Mouse (Mus musculus): ENCODE measurements around the gene Pcnx.
A peak's percentile ranks its signal among the peaks of the same experiment; 100 is the strongest.

Pcnx gene

DNA sequence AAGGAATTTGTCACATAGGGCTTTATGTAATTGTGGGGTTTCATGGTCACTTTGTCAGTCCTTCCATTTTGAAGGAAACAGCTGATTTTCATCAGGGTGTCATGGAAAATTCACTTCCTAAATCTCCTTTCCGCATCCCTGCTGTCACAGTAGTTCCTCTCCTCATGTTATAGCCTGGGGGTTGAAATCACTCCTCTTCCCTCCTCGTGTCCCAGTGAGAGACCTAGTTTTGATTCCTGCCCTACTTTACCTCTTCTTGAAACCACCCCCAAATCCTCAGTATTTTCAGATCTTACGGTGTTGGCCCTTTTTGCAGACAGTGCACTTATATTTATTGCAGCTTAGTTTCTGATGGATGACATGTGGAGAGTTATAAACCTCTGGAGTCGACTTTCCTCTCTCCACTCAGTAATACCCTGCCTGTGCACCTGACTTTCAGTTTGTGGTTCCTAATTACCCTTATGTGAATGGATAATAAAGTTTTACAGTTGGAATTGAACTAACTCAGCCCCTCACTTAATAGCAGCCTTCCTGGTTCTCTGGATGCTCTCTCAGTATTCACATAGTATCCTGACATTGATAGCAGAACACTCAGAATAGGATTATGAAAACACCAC lies 48.0 kb downstream of the Pcnx start:
- no peak for DNase-seq

DNA sequence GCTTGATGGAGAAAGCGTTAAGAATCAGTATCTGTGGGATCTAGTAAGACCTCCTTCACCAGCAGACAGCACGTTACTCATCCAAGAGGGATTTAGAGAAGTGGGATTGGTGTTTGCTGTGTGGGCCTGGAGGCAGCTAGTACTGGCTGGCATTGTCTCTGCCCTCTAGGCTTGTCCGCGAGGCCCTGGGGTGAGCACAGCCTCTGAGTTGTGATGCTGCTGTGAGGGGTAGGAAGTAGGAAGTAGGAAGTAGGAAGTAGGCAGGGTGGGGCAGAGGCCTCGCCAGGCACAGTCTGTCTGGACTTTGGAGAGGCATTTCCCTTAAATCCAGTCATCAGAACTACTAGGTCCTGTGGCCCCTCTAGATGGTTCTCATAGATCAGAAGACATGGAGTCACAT lies 50.6 kb downstream of the Pcnx start:
- no peak for DNase-seq

DNA sequence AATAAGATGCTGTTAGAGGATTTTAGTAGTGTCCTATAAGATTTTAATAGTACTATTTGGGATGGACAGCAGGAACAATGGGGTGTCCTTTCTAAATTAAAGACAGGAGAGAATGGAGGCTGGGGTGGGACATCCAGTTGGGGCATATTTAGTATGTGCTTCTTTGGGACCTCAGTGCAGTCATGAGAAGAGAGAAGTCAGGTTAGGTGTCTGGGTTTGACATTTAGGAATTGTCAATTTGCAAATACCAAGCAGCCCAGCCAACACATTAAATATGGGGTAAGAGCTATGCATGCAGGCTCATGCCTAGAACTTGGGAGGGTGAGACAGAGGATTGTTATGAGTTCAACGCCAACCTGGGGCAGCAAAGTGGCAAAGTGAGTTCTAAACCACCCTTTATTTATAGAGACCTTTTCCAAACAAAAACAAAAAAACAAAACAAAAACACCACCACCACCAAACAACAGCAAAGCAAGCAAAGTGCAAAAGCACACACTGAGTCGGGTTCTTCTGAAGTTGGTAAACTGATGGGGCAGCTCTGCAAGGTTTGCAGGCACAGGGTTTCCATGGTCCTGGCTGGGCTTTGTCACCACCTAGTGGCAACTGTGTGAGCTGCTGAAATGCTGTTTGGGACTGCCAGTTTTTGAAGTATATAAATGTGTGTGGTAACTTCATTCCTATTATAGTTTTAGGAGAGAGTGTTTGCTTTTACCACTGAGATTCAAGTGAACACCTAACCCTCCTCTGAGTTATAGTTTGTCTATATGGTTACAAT lies 55.5 kb downstream of the Pcnx start:
- DNase-seq = peak; percentile 76 to 81

DNA sequence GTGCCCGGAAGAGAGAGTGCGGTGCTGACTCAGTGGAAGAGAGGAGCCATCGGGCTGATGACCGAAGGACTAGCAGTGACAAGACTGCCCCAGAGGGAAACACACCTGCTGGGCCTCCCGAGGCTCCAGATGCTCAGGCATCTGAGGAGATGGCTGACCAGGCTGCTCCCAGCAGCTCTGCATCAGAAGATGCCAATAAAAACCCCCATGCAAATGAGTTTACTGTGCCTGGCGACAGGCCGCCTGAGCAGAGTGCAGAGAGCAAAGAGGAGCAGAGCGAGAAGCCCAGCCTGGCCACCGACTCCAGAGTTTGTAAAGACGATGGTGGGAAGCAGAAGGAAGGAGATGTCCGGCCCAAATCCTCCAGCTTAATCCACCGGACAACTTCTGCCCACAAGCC lies 58.5 kb downstream of the Pcnx start:
- DNase-seq = no peak

DNA sequence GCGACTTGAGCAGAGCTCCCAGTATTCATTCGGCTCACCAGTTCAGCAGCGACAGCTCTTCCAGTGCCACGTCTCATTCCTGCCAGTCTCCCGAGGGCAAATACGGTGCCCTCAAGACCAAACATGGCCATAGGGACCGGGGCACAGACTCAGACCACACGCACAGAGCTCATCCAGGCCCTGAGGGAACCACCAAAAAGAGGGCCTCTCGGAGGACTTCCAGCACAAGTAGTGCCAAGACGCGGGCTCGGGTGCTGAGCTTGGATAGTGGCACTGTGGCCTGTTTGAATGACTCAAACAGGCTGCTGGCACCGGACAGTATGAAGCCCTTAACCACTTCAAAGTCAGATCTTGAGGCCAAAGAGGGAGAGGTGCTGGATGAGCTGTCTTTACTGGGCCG lies 59.1 kb downstream of the Pcnx start:
- no peak for DNase-seq

DNA sequence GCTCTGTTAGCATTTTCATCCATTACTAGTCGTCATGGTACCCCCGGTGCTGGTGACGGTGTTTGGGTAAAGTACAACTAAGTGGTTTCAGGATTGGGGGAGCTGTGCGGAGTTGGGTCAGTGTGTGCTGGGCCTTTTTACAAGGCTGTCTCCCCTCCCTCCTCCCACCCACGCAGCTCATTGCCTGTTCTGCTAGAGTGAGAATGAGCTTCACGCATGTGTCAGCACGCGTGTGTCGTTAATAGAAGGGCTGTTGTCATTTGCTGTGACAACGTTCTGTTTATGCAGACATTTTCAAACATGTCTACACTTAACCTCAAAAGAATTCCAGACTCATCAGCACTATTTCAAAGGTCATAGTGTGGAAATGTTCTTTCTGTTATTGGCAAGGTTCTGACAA lies 60.2 kb downstream of the Pcnx start:
- no peak for DNase-seq

DNA sequence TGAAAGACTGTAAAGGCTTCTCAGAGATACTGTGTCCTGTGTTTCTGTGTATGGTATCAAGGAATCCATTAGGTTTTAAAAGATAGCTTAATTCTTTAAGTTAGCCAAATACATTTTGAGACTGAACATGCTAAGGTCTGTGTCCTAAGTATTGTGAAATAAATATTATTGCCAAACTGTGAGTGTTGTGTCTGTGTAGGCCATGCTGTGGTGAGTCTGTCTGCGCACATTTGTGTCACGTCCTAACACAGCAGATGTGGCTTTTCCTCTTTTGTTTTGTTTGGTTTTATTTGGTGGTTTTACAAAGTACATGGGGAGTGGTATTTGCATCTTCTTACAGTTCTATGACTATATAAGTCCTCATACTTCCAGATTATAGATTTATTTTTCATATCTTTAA lies 60.8 kb downstream of the Pcnx start:
- DNase-seq = no peak

DNA sequence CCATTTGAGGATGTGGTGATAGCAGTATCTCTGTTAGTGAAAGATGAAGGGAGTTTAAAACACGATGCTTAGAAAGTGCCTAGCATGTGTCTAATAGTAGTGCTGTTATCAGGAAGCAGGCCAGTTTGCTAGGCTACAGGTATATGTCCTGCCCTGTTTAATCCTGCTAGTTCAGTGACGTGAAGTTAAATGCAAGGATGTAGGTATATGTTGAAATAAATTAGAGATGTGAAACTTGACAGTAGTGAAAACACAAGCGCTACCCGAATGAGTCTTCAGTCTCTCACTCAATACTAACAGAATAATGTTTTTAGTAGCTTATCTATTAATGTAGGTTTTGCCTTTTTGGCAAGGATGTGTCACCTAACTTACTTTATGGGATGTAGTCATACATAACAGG lies 62.0 kb downstream of the Pcnx start:
- no peak for DNase-seq

DNA sequence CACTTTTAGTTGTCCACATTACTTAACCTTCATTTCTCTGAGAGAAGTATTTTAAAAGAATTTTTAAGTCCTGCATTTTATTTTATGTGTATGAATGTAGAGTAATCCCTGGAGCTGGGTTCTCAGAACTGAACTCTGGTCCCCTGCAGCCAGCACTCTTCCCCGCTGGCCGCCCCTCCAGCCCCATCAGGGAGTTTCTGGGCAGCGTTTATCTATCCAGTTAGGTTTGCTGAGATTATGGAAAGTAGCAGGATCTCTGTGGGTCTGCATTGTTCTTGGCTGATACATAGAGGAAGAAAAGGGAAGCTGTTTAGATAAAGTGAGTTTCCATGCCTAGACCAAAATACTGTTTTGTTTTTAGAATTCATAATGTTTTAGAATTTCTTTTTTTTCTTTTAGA lies 63.0 kb downstream of the Pcnx start:
- no peak for DNase-seq

DNA sequence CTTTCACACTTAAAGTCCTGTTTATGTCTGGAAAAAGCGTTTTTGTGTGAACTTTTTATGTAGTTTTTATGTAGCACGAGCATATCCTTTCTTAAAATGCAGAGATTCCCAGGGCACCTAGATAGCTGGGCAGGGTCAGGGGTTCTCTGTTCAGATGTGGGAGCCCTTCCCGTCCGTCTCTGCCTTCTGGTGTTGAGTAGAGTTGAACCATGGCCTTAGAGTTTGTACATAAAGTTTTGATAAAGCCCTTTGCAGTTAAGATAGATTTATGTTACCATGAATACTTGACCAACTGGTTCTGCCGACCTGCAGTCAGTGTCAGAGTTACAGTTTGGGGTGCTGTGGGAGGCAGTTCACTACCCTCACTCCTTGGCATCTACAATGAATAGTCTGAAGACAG lies 67.3 kb downstream of the Pcnx start:
- no peak for DNase-seq

DNA sequence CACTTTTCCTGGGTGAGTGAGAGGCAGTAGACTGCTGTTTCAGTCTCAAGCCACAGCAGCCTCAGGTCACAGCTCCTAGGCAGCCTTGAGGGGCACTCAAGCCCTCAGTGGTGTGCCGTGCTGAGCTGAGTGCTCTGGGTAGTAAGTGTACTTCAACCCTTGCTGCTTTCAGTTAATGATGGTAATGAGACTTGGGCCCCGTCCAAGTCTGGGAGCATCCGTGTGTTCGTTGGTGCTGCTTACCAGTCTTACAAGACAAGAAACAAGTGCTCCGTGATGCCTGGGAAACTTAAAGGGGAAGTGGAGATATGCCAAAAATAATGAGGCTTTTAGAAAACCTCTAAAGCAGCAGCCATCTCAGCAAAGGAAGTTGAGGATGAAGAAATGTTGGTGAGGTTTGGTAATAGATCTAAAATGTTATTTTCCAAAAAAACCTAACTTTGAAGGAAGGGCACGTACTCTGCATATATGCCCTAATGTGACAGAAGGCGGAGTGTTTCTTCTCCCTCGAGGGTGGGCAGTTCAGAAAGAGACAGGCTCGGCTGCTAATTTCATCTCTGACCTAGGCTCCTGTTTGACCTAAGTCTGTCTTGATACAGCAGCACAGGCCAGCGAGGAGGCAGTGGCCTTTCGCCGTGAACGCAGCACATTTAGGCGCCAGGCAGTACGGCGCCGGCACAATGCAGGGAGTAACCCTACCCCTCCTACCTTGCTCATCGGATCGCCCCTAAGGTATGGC lies 68.0 kb downstream of the Pcnx start:
- no peak for DNase-seq

DNA sequence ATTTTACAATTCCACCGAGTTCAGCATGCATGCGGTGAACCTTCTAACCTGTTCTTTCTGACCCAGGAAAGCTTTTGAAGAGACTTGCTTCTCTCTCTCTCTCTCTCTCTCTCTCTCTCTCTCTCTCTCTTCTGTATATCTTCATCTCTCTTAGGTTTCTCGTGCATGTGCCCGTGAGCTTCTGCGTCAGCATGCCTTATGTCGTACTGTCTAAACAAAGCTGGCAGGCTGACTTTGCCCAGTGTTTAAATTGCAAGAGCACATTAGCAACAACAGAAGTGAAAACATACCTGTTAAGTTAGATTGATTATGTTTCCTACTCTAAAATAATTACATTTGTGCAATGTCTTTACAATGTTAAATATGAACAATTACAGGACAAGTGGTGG lies 68.6 kb downstream of the Pcnx start:
- no peak for DNase-seq

DNA sequence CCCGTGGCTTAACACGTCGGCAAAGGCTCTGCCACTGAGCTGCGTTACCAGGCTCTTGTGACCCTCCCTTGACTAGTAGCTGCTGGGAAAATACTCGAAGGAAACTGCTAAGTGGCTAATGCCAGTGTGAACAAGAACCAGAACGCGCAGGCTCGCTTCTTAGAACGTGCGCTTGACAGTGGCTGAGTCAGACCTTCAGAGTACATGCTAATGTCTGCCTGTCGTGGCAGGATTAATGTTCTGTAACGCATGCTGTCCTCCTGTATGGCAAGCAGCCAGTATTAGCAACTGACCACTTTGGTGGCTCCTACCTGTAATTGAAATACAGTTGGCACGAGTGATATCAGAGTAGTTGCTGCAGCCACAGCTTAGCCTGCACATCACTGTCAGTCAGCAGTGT lies 72.2 kb downstream of the Pcnx start:
- DNase-seq = no peak

DNA sequence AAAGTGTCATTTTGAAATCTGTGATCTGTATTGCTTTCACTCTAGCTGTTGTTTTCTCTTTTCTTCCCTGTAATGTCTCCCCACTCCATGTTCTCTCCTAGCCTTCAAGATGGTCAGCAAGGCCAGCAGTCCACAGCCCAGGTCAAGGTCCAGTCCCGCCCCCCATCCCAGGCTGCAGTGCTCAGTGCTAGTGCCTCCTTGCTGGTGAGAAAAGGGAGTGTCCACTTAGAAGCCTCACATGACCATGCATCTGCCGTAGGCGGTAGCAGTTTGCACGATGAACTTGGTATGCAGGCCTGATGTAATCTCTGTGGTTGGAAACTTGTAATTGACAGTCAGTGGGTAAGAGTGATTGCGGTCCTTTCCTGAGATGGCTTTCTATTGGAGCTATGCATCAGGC lies 73.6 kb downstream of the Pcnx start:
- no peak for DNase-seq

DNA sequence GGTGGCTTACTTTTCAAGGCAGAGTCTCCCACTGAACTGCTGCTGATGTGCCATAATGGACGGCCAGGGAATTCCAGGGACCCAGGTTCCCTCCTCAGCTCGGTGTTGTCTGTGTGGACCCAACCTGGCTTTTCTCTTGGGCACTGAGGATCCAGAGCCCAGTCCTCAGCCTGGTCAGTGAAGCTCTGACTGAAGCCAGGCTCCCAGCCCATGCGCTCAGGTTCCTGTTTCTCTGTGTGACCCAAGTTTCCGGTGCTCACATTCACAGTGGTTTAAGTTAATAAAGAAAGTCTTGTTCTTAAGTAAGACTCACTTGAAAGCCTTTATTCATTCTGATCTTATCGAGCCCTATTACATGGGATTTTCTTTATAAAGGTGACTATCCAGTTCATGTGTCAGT lies 74.7 kb downstream of the Pcnx start:
- no peak for DNase-seq

DNA sequence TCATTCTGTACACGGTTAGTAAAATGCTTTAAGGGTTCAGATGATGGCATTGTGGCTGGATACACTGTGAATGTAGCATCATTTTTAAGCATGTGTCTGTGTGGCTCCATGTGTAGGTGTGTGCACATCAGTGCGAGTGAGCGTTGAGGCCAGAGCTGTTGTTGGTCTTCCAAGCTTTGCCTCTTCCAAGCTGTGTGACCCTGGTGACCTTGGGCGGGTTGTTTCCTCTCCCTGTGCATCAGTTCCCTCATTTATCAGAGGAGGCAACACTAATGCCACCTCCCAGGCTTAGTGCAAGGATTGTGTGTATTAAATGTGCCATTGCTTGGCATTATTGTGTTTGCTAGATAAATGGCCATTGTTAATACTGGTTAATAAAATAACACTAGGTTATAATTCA lies 76.2 kb downstream of the Pcnx start:
- DNase-seq = no peak

DNA sequence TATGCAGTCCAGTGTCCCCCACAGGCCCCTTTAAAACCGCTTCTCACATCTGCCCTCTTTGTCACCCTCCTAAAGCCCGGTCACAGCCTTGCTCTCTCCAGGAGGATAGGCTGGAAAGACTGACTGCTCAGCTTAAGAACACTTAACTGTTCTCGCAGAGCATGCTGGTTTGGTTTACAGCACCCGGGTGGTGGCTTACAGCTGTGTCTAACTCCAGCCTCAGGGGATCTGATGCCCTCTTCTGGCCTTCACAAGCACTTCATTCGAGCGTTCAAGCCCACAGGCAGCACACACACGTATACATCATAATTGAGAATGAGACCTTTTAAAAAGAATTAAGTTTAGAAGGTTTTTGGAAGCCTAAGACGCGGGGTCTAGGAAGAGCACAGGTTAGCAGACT lies 81.4 kb downstream of the Pcnx start:
- no peak for DNase-seq

DNA sequence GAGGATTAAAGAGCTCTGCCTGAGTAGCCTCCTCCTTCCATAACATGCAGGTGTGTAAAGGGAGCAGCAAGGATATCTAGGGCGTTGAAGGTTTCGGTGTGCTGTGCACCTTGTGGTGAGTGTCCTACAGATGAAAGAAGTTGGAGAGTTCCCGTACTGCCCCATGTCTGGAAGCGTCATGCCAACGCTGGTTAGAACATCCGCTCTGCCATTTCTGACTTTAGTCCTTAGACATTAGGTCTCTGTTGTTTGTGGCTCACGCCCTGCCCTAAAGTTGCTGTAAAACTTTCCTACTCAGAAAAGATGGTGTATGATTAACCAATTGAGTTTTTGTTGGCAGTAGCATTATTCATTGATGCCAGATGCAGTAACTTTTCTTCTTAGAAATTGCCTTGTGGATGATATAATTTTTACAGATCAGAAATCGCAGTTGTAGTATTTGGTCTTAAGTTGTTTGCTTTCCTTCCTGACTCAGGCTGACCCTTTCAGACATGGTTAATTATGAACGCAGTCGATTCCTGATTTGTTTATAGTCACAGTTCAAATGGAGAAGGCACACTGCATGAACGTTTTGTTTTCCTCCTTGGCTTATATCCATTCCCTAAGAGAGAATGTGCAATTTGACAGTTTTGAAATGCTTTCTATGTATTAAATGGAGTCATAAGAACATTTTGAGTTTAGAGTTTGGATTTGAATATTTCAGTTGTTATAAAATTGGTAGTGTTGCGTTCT lies 83.7 kb downstream of the Pcnx start:
- DNase-seq = no peak

DNA sequence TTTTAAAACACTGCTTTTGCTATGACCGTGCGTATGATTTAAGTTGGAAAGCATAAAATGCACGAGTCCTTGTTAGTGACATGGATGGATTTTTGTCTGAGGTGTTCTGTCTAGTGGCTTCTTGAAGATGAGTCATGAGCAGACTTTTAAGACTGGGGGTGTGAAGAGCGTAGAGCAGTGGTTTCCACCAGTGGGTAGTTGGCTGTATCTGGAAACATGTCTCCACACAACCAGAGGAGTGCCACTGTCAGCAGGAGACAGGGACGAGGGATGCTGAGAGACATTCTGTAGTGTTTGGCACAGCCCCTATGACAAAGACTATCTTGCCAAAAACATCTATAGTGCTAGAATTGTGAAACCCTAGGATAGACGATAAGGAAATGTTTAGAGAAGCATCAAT lies 89.2 kb downstream of the Pcnx start:
- no peak for DNase-seq

DNA sequence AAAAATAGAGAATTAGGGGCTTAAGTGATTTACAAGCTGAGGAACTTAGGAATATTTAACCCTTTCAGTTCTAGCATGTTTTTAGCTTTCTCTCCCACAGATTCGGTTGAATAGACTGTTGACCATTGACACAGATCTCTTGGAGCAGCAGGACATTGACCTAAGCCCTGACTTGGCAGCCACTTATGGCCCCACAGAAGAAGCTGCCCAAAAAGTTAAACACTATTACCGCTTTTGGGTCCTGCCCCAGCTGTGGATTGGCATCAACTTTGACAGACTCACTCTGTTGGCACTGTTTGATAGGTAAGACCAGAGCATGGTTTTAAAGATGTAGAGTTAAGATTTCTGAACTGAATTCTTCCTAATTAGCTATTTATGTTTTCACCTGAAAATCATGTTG lies 90.2 kb downstream of the Pcnx start:
- no peak for DNase-seq

DNA sequence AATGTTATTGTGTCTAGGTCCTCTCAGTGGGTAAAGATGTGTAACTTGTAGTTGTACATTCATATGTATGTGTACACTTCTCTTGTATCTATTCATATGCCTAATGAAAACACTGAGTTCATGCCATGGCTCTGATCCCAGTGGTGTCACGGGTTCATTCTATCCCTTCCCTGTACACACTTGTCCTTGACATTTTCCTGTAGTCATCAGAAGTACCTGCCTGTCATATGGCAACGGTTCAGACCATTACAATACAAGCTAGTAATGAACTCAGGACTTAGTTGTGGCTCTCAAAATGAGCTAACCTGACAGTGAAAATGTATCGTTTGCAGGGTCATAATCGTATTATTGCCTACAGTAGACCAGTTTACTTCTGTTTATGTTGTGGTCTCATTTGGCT lies 98.5 kb downstream of the Pcnx start:
- no peak for DNase-seq

DNA sequence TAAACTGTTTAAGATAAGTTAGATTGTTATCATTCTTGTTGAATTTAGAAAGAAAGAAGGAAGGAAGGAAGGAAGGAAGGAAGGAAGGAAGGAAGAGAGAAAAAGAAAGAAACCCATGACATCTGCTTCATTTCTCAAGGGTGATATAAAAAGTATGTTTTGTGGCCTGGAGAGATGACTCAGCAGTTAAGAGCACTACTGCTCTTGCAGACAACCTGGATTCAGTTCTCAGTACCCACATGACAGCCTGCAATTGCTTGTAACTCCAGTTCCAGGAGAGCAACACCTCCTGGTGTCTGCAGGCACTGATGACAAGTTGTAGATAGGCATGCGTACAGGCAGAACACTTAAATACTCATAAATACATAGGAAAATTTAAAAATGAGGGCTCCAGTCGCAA lies 105.6 kb downstream of the Pcnx start:
- no peak for DNase-seq

DNA sequence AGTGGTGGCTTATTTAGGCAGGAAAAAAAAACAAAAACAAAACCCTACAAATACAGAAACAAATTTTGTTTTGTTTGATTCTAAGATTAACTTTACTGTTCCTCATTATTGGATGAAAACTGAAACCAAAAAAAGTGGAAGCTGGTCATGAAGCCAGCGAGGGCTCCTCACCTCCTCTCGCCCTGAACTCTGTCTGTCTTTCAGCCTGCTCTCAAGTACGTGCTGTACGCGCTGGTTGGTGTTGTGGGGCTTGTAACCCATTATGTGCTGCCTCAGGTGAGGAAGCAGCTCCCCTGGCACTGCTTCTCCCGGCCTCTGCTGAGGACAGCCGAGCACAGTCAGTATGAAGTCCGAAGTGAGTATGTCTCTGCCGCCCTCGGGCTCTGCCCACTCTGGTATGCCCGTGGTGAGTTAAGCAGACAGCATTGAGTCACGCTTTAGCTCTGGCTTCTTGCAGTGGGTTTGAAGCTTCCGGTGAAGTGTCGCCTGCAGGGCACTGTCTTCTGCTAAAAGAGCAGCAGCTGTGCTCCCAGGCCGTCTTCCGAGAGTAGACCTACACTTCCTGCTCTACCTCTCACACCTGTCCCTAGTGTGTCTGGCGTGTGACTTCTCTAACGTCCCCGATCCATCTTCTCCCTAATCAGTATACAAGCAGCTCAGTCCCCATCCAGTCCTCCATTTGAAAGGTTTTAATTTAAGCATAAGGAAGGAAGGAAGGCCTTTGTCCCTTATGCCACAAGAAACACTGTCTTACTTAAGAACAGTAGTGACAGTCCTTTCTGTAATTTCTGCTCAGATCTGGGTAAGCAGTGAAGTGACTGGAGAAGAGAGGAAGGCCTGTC lies 111.4 kb downstream of the Pcnx start:
- DNase-seq = no peak
